Comparison of ENCODE assay signal across 7 mouse cellular contexts in the genomic region with DNA sequence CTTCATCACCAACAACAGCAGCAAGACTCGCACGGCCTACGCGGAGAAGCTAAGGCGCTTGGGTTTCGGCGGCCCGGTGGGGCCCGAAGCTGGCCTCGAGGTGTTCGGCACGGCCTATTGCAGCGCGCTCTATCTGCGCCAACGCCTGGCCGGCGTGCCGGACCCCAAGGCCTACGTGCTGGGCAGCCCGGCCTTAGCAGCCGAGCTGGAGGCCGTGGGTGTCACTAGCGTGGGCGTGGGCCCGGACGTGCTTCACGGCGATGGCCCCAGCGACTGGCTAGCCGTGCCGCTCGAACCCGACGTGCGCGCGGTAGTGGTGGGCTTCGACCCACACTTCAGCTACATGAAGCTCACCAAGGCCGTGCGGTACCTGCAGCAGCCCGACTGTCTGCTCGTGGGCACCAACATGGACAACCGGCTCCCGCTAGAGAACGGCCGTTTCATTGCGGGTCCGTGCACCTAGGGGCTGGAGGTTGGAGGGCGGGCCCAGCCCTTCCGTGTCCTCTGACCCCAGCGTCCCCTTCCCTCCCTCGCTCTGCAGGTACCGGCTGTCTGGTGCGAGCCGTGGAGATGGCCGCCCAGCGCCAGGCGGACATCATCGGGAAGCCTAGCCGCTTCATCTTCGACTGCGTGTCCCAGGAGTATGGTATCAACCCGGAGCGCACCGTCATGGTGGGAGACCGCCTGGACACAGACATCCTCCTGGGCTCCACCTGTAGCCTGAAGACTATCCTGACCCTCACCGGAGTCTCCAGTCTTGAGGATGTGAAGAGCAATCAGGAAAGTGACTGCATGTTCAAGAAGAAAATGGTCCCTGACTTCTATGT. TPM values are rescaled to one million over a fixed set of nuclear protein-coding genes. Genes with fewer than 3 reads are reported as not detected.
DNase-seq lines count a peak whose midpoint lies in the region; ATAC-seq and TF ChIP-seq lines count a peak whose summit lies in the region.

No protein-coding gene starts in this region.

- no peak overlapping the region for H3K27ac ChIP-seq in thymus, adult 2 months (ENCODE audit: control insufficient read depth, insufficient read depth, low read length)
- H3K27ac ChIP-seq in forebrain, embryonic 13.5 days, result peak overlapping the region; percentile 85
- peak overlapping the region; percentile 73; the same call in 1 of the 2 replicates for H3K27ac ChIP-seq in kidney, embryonic 14.5 days (ENCODE audit: low read depth, low read length)
- peak overlapping the region; percentile 90 for H3K27ac ChIP-seq in stomach, embryonic 15.5 days

- H3K4me1 ChIP-seq in thymus, adult 2 months (replicated peaks; ENCODE audit: control insufficient read depth, insufficient read depth, low read length), result peaks cover 18% of the 10 kb centered on the region
- H3K4me1 ChIP-seq in forebrain, embryonic 13.5 days, result peaks cover 26% of the 10 kb centered on the region
- peaks cover 35% of the 10 kb centered on the region for H3K4me1 ChIP-seq in kidney, embryonic 14.5 days (ENCODE audit: control insufficient read depth, insufficient read depth, low read length)
- peaks cover 33% of the 10 kb centered on the region for H3K4me1 ChIP-seq in stomach, embryonic 15.5 days

- H3K9ac ChIP-seq in forebrain, embryonic 13.5 days, result peak overlapping the region; percentile 95
- peak overlapping the region; percentile 81 for H3K9ac ChIP-seq in kidney, embryonic 14.5 days (ENCODE audit: low read depth, low read length)
- peak overlapping the region; percentile 88 for H3K9ac ChIP-seq in stomach, embryonic 15.5 days

- peak overlapping the region; percentile 58 for H3K4me3 ChIP-seq in thymus, adult 2 months (ENCODE audit: control insufficient read depth, insufficient read depth, low read length)
- peak overlapping the region; percentile 91 for H3K4me3 ChIP-seq in forebrain, embryonic 13.5 days
- H3K4me3 ChIP-seq in kidney, embryonic 14.5 days (ENCODE audit: low read length), result peak overlapping the region; percentile 86
- H3K4me3 ChIP-seq in stomach, embryonic 15.5 days (replicated peaks), result peak overlapping the region; percentile 71

- WGBS in thymus, adult 2 months, result 5% methylated on average over 68 of the region's 68 CpGs
- 1% methylated on average over 68 of the region's 68 CpGs for WGBS in forebrain, embryonic 13.5 days
- WGBS in kidney, embryonic 14.5 days, result 2% methylated on average over 66 of the region's 68 CpGs
- WGBS in stomach, embryonic 15.5 days, result under 1% methylated on average over 68 of the region's 68 CpGs

- no peak for TF ChIP-seq POLR2A in thymus, adult 2 months (IDR thresholded peaks at IDR 0.05; ENCODE audit: control insufficient read depth, extremely low read depth, insufficient read depth, low read length, poor library complexity)

- peaks cover 9% of the 10 kb centered on the region for H3K36me3 ChIP-seq in thymus, adult 2 months (ENCODE audit: control insufficient read depth, insufficient read depth, low read length)
- H3K36me3 ChIP-seq in forebrain, embryonic 13.5 days (ENCODE audit: poor library complexity, severe bottlenecking), result peaks cover 37% of the 10 kb centered on the region
- peaks cover 24% of the 10 kb centered on the region for H3K36me3 ChIP-seq in kidney, embryonic 14.5 days (ENCODE audit: control insufficient read depth, insufficient read depth, low read length)
- H3K36me3 ChIP-seq in stomach, embryonic 15.5 days, result peaks cover 24% of the 10 kb centered on the region

- H3K27me3 ChIP-seq in thymus, adult 2 months (ENCODE audit: control insufficient read depth, insufficient read depth, low read length), result no peaks in the 10 kb centered on the region
- no peaks in the 10 kb centered on the region for H3K27me3 ChIP-seq in forebrain, embryonic 13.5 days
- no peaks in the 10 kb centered on the region for H3K27me3 ChIP-seq in kidney, embryonic 14.5 days (ENCODE audit: control insufficient read depth, insufficient read depth, low read length)
- H3K27me3 ChIP-seq in stomach, embryonic 15.5 days (replicated peaks), result no peaks in the 10 kb centered on the region

- TF ChIP-seq CTCF in thymus, adult 2 months (IDR thresholded peaks at IDR 0.05; ENCODE audit: borderline replicate concordance, control insufficient read depth, extremely low read depth, insufficient read depth, low read length, poor library complexity), result no peak

- no peaks in the 10 kb centered on the region for H3K9me3 ChIP-seq in forebrain, embryonic 13.5 days (replicated peaks)
- no peaks in the 10 kb centered on the region for H3K9me3 ChIP-seq in kidney, embryonic 14.5 days (ENCODE audit: control insufficient read depth, low read length)
- no peaks in the 10 kb centered on the region for H3K9me3 ChIP-seq in stomach, embryonic 15.5 days

- peak; percentile 21 for DNase-seq in thymus, adult 2 months
- DNase-seq in thymus, postnatal 0 days (ENCODE audit: low spot score), result no peak
- peak; percentile 23 for DNase-seq in c-Kit-positive CD71-positive TER-119-positive erythroid progenitor cells, embryonic 14.5 days (ENCODE audit: low spot score)
- DNase-seq in lung, postnatal 4 days, result peak; percentile 59 to 63

- H3K4me2 ChIP-seq in forebrain, embryonic 13.5 days, result peak overlapping the region; percentile 99
- peak overlapping the region; percentile 98 for H3K4me2 ChIP-seq in kidney, embryonic 14.5 days (replicated peaks; ENCODE audit: low read depth, low read length)
- peak overlapping the region; percentile 96 for H3K4me2 ChIP-seq in stomach, embryonic 15.5 days

- ATAC-seq in forebrain, embryonic 13.5 days, result peak; percentile 12; the same call in 1 of the 2 replicates
- ATAC-seq in kidney, embryonic 14.5 days (ENCODE audit: low FRiP score, low TSS enrichment), result peak; percentile 2; the same call in 1 of the 2 replicates
- peak; percentile 8; the same call in 1 of the 2 replicates for ATAC-seq in stomach, embryonic 15.5 days (ENCODE audit: insufficient read depth, low FRiP score, low read depth)

RNA-seq across cellular contexts. Expression of a gene that starts 0.7 kb away (rescaled TPM):
- 58.8 and 65.4 TPM in 2 replicates for polyA plus RNA-seq in thymus, adult 2 months (2012; rRNA removed)
- 55.7 and 57.4 TPM in 2 replicates for polyA plus RNA-seq in thymus, postnatal 0 days (2015; fragmentation: Nextera tagmentation; extraction: Ambion mirVana)
- 52.3 and 56.7 TPM in 2 replicates for polyA plus RNA-seq in forebrain, embryonic 13.5 days (2015; fragmentation: Nextera tagmentation; extraction: Ambion mirVana)
- 54.1 and 65.0 TPM in 2 replicates for polyA plus RNA-seq in kidney, embryonic 14.5 days (2014; fragmentation: Nextera tagmentation; extraction: Ambion mirVana)
- 64.6 and 65.3 TPM in 2 replicates for polyA plus RNA-seq in stomach, embryonic 15.5 days (2015; fragmentation: Nextera tagmentation; extraction: Ambion mirVana)

RNA-seq across cellular contexts. Expression of a gene that starts 0.8 kb away (rescaled TPM):
- 166 and 188 TPM in 2 replicates for polyA plus RNA-seq in thymus, adult 2 months (2012; rRNA removed)
- 12.2 and 24.5 TPM in 2 replicates for polyA plus RNA-seq in thymus, postnatal 0 days (2015; fragmentation: Nextera tagmentation; extraction: Ambion mirVana)
- polyA plus RNA-seq in forebrain, embryonic 13.5 days (2015; fragmentation: Nextera tagmentation; extraction: Ambion mirVana), result 38.8 and 39.8 TPM in 2 replicates
- 21.6 and 23.2 TPM in 2 replicates for polyA plus RNA-seq in kidney, embryonic 14.5 days (2014; fragmentation: Nextera tagmentation; extraction: Ambion mirVana)
- polyA plus RNA-seq in stomach, embryonic 15.5 days (2015; fragmentation: Nextera tagmentation; extraction: Ambion mirVana), result 30.8 and 33.7 TPM in 2 replicates

RNA-seq across cellular contexts. Expression of a gene that starts 2.8 kb away (rescaled TPM):
- 0.57 and 0.97 TPM in 2 replicates for polyA plus RNA-seq in thymus, adult 2 months (2012; rRNA removed)
- 0.18 TPM in 1 of 2 replicates, not detected in the other for polyA plus RNA-seq in thymus, postnatal 0 days (2015; fragmentation: Nextera tagmentation; extraction: Ambion mirVana)
- 0.26 TPM in 1 of 2 replicates, not detected in the other for polyA plus RNA-seq in forebrain, embryonic 13.5 days (2015; fragmentation: Nextera tagmentation; extraction: Ambion mirVana)
- 0.71 and 1.6 TPM in 2 replicates for polyA plus RNA-seq in kidney, embryonic 14.5 days (2014; fragmentation: Nextera tagmentation; extraction: Ambion mirVana)
- 0.31 TPM in 1 of 2 replicates, not detected in the other for polyA plus RNA-seq in stomach, embryonic 15.5 days (2015; fragmentation: Nextera tagmentation; extraction: Ambion mirVana)

RNA-seq across cellular contexts. Expression of a gene that starts 8.0 kb away (rescaled TPM):
- polyA plus RNA-seq in thymus, adult 2 months (2012; rRNA removed), result 78.9 and 84.5 TPM in 2 replicates
- polyA plus RNA-seq in thymus, postnatal 0 days (2015; fragmentation: Nextera tagmentation; extraction: Ambion mirVana), result 18.6 and 19.2 TPM in 2 replicates
- polyA plus RNA-seq in forebrain, embryonic 13.5 days (2015; fragmentation: Nextera tagmentation; extraction: Ambion mirVana), result 33.9 and 39.1 TPM in 2 replicates
- polyA plus RNA-seq in kidney, embryonic 14.5 days (2014; fragmentation: Nextera tagmentation; extraction: Ambion mirVana), result 36.4 and 36.9 TPM in 2 replicates
- polyA plus RNA-seq in stomach, embryonic 15.5 days (2015; fragmentation: Nextera tagmentation; extraction: Ambion mirVana), result 25.0 and 30.5 TPM in 2 replicates

RNA-seq across cellular contexts. Expression of a gene that starts 17.5 kb away (rescaled TPM):
- polyA plus RNA-seq in thymus, adult 2 months (2012; rRNA removed), result 0.15 and 0.20 TPM in 2 replicates
- polyA plus RNA-seq in thymus, postnatal 0 days (2015; fragmentation: Nextera tagmentation; extraction: Ambion mirVana), result 0.10 and 0.19 TPM in 2 replicates
- polyA plus RNA-seq in forebrain, embryonic 13.5 days (2015; fragmentation: Nextera tagmentation; extraction: Ambion mirVana), result 15.0 and 16.7 TPM in 2 replicates
- 1.6 and 1.8 TPM in 2 replicates for polyA plus RNA-seq in kidney, embryonic 14.5 days (2014; fragmentation: Nextera tagmentation; extraction: Ambion mirVana)
- 2.6 and 3.0 TPM in 2 replicates for polyA plus RNA-seq in stomach, embryonic 15.5 days (2015; fragmentation: Nextera tagmentation; extraction: Ambion mirVana)
